Mouse (Mus musculus): ENCODE results near the gene Fndc3b. TPM values are rescaled to one million over a fixed set of nuclear protein-coding genes. Genes with fewer than 3 reads are reported as not detected.
A peak's percentile ranks its signal among the peaks of the same experiment; 100 is the strongest.

The Fndc3b gene
- polyA plus RNA-seq, 1 experiment from 2014 or later, result 14.9 TPM

GRCm38 (mm10) chr3:27458416-27458815 lies 252.7 kb downstream of the Fndc3b start:
- TF ChIP-seq CTCF (IDR thresholded peaks at IDR 0.05; ENCODE audit: low read depth) (no peak), EP300 (IDR thresholded peaks at IDR 0.05; ENCODE audit: low read depth) (no peak)
- DNase-seq (no peak), ATAC-seq (no peak)
- no peak overlapping the region for H3K27ac ChIP-seq (ENCODE audit: low read depth)
- no peaks in the 10 kb centered on the region for H3K27me3 ChIP-seq (ENCODE audit: insufficient read depth, low read length)
- H3K36me3 ChIP-seq (replicated peaks; ENCODE audit: insufficient read depth, low read length), result peaks cover 83% of the 10 kb centered on the region
- H3K4me1 ChIP-seq (ENCODE audit: insufficient read depth), result no peaks in the 10 kb centered on the region
- WGBS (ENCODE audit: insufficient replicate concordance), result 66% methylated on average over 9 of the region's 9 CpGs
- H3K9ac ChIP-seq (replicated peaks), result no peak overlapping the region
- H3K9me3 ChIP-seq (ENCODE audit: low read length), result no peaks in the 10 kb centered on the region
- H3K4me2 ChIP-seq (ENCODE audit: low read depth, low read length), result no peak overlapping the region
- no peak overlapping the region for H3K4me3 ChIP-seq (ENCODE audit: low read depth, low read length)

- H3K9ac ChIP-seq (replicated peaks), result no peak overlapping the region
- ATAC-seq, result no peak
- H3K27me3 ChIP-seq (ENCODE audit: insufficient read depth, low read length), result no peaks in the 10 kb centered on the region
- H3K4me3 ChIP-seq (ENCODE audit: low read depth, low read length), result no peak overlapping the region
- H3K9me3 ChIP-seq (ENCODE audit: low read length), result no peaks in the 10 kb centered on the region
- 63% methylated on average over 14 of the region's 14 CpGs for WGBS (ENCODE audit: insufficient replicate concordance)
- H3K4me2 ChIP-seq (ENCODE audit: low read depth, low read length), result no peak overlapping the region
- no peak for TF ChIP-seq EP300 (IDR thresholded peaks at IDR 0.05; ENCODE audit: low read depth)
- TF ChIP-seq CTCF (IDR thresholded peaks at IDR 0.05; ENCODE audit: low read depth), result no peak
- H3K4me1 ChIP-seq (ENCODE audit: insufficient read depth), result no peaks in the 10 kb centered on the region
- no peak overlapping the region for H3K27ac ChIP-seq (ENCODE audit: low read depth)
- no peak for DNase-seq
- peaks cover 80% of the 10 kb centered on the region for H3K36me3 ChIP-seq (replicated peaks; ENCODE audit: insufficient read depth, low read length)
Observed at GRCm38 (mm10) chr3:27456514-27456913, 254.6 kb downstream of the Fndc3b start.

- H3K9ac ChIP-seq (replicated peaks), result no peak overlapping the region
- DNase-seq (no peak), ATAC-seq (no peak)
Observed at GRCm38 (mm10) chr3:27454402-27455195, 256.5 kb downstream of the Fndc3b start.

GRCm38 (mm10) chr3:27453453-27454098 lies 257.5 kb downstream of the Fndc3b start:
- H3K4me2 ChIP-seq (ENCODE audit: low read depth, low read length), result no peak overlapping the region
- no peak overlapping the region for H3K4me3 ChIP-seq (ENCODE audit: low read depth, low read length)
- H3K9me3 ChIP-seq (ENCODE audit: low read length), result no peaks in the 10 kb centered on the region
- H3K36me3 ChIP-seq (replicated peaks; ENCODE audit: insufficient read depth, low read length), result peaks cover 70% of the 10 kb centered on the region
- H3K27ac ChIP-seq (ENCODE audit: low read depth), result 0 out of 2 replicates have a peak overlapping the region, but pooled peaks have one; percentile 30
- H3K27me3 ChIP-seq (ENCODE audit: insufficient read depth, low read length), result no peaks in the 10 kb centered on the region
- peak; percentile 36 for DNase-seq
- TF ChIP-seq EP300 (IDR thresholded peaks at IDR 0.05; ENCODE audit: low read depth), result 0 out of 2 replicates have a peak, but pooled peaks have one; percentile 16
- peak; percentile 27 for TF ChIP-seq CTCF (IDR thresholded peaks at IDR 0.05; ENCODE audit: low read depth)
- 0 out of 2 replicates have a peak, but pooled peaks have one; percentile 14 for ATAC-seq
- H3K9ac ChIP-seq (replicated peaks), result no peak overlapping the region
- H3K4me1 ChIP-seq (ENCODE audit: insufficient read depth), result no peaks in the 10 kb centered on the region
- 44% methylated on average over 13 of the region's 13 CpGs for WGBS (ENCODE audit: insufficient replicate concordance)

More at GRCm38 (mm10) chr3:27454402-27455195, 256.5 kb downstream of the Fndc3b start:
- no peak overlapping the region for H3K4me3 ChIP-seq (ENCODE audit: low read depth, low read length)
- no peaks in the 10 kb centered on the region for H3K4me1 ChIP-seq (ENCODE audit: insufficient read depth)
- H3K4me2 ChIP-seq (ENCODE audit: low read depth, low read length), result no peak overlapping the region
- TF ChIP-seq EP300 (IDR thresholded peaks at IDR 0.05; ENCODE audit: low read depth), result no peak
- no peak for TF ChIP-seq CTCF (IDR thresholded peaks at IDR 0.05; ENCODE audit: low read depth)
- H3K9me3 ChIP-seq (ENCODE audit: low read length), result no peaks in the 10 kb centered on the region
- 73% methylated on average over 8 of the region's 8 CpGs for WGBS (ENCODE audit: insufficient replicate concordance)
- no peak overlapping the region for H3K27ac ChIP-seq (ENCODE audit: low read depth)
- peaks cover 72% of the 10 kb centered on the region for H3K36me3 ChIP-seq (replicated peaks; ENCODE audit: insufficient read depth, low read length)
- no peaks in the 10 kb centered on the region for H3K27me3 ChIP-seq (ENCODE audit: insufficient read depth, low read length)

GRCm38 (mm10) chr3:27449447-27449846 lies 261.7 kb downstream of the Fndc3b start:
- no peak for ATAC-seq
- Histone ChIP-seq H3K36me3 (replicated peaks; ENCODE audit: insufficient read depth, low read length) (peaks cover 61% of the 10 kb centered on the region), H3K27me3 (ENCODE audit: insufficient read depth, low read length) (no peaks in the 10 kb centered on the region), H3K9ac (replicated peaks) (no peak overlapping the region), H3K4me3 (ENCODE audit: low read depth, low read length) (no peak overlapping the region), H3K4me1 (ENCODE audit: insufficient read depth) (no peaks in the 10 kb centered on the region), H3K27ac (ENCODE audit: low read depth) (no peak overlapping the region), H3K4me2 (ENCODE audit: low read depth, low read length) (no peak overlapping the region), H3K9me3 (ENCODE audit: low read length) (no peaks in the 10 kb centered on the region)
- WGBS (ENCODE audit: insufficient replicate concordance), result 61% methylated on average over 4 of the region's 4 CpGs
- no peak for TF ChIP-seq EP300 (IDR thresholded peaks at IDR 0.05; ENCODE audit: low read depth)
- TF ChIP-seq CTCF (IDR thresholded peaks at IDR 0.05; ENCODE audit: low read depth), result no peak
- DNase-seq, result no peak

- TF ChIP-seq CTCF (IDR thresholded peaks at IDR 0.05; ENCODE audit: low read depth) (peak; percentile 52), EP300 (IDR thresholded peaks at IDR 0.05; ENCODE audit: low read depth) (no peak)
- Histone ChIP-seq H3K4me2 (ENCODE audit: low read depth, low read length) (no peak overlapping the region), H3K9me3 (ENCODE audit: low read length) (no peaks in the 10 kb centered on the region), H3K4me1 (ENCODE audit: insufficient read depth) (no peaks in the 10 kb centered on the region), H3K9ac (replicated peaks) (no peak overlapping the region), H3K36me3 (replicated peaks; ENCODE audit: insufficient read depth, low read length) (peaks cover 60% of the 10 kb centered on the region), H3K27ac (ENCODE audit: low read depth) (no peak overlapping the region), H3K4me3 (ENCODE audit: low read depth, low read length) (no peak overlapping the region), H3K27me3 (ENCODE audit: insufficient read depth, low read length) (no peaks in the 10 kb centered on the region)
- no peak for ATAC-seq
- DNase-seq, result no peak
- 84% methylated on average over 8 of the region's 9 CpGs for WGBS (ENCODE audit: insufficient replicate concordance)
Observed at GRCm38 (mm10) chr3:27448367-27448766, 262.7 kb downstream of the Fndc3b start.

All from liver, postnatal 0 days (tissue).